Mouse (Mus musculus) fibroblast of lung, adult 2 months (primary cell): ENCODE measurements around the gene Rpl29.

Source experiments
- DNase-seq: peaks from one replicate; pipeline ENCODE4 v3.0.0-alpha.2; 2011; ENCODE audit warnings: low read depth

Gene Rpl29

DNA sequence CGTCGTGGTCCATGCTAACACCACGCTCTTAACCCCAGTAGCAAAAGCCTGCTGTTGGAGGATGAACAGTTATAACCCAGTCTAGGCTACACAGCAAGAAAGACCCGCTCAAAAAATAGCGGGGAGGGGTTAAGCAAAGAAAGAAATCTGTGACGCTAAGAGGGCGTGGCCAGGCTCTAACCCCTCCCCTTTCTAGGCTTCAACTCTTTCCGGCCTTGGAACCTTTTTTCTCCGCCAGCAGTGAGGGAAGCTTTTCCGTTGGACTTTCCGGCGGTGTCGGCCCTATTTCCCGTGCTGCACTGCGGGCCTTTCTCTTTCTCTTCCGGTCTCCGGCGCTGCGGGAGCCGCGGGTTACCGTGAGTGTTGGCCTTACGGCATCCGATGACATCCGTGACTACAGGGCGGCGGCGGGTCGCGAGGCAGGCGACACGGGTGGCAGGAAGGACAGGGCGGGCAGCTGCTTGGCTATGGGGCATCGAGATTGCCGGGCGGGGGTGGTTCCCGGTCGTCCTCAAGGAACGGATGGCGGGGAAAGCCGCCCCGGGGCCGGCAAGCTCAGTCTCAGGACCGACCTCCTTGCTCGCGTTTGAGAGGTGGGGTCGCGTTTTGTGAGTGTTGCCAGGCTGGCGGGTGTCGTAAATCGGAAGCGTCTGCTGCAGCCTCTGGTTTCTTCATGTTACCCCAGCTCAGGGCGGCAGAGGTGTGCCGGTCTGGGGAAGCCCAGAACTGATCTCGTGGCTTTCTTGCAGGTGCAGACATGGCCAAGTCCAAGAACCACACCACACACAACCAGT, at the start of gene Rpl29:
Gene Rpl29, plus strand, starts transcription at position 234 of the 794 bp plus-strand sequence.
- DNase-seq: peak; percentile 86

DNA sequence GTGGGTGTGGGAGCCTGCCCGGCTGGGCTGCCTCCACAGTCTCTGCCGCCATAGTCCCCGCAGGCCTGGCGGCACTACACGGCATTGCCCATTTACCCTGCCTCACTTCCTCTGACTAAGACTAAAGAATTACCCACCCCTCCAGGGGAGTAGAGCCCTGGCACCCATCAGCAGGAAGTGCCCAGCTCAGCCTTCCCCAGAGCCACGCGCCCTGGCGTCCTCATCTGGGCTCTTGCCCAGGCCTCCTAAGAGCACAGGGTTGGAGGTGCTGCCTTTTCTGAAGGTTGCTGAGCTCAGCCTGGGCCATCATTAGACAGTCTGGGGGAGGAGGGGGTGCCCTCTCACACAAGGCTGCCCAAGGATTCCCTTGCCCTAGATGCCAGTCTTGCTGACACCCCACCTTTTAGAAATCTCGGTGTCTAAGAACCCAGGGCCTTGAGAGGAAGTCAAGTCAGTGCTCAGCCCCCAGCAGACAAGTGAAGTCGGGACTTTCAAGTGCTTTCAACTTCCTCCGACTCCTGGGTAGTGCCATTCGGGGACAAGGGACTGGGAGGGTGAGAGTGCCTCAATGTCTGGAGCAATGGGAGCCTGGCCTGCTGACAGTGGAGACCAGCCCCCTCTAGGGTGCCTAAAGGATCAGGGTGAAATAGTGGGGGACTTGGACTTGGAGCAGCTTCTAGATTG, 42.9 kb upstream of the Rpl29 start:
- DNase-seq: no peak

DNA sequence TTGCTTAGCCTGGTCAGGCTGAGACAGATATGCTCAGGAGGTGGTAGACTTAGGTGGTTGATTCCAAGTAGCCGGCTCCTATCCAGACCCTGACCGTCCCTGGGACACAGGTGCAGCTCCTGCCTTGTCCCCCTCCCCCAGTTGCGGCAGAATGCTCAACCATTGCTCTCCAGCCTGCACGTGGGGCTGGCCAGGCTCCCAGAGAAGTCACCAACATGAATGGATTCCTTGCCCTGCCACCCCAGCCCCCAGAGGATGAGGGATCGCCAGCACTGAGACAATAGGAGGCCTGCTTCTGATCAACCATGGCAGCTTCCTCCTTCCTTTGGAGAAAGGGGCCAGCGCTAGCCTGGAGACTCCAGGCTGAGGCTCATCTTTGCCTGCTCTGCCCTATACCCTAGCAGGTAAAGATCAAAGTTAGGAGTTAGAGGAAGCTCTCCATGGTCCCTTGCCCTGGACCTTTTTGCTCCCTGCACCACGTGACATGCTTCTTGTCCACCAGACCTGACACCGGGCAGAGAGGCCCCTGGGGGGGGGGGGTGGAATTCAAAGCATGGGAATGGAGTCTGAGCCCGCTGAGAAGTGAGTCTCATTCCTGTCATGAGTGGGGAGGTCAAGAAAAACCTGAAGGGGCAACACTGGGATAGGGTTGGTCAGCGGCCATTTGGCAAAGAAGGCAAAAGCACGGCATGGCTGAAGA, 36.3 kb upstream of the Rpl29 start:
- DNase-seq: no peak

DNA sequence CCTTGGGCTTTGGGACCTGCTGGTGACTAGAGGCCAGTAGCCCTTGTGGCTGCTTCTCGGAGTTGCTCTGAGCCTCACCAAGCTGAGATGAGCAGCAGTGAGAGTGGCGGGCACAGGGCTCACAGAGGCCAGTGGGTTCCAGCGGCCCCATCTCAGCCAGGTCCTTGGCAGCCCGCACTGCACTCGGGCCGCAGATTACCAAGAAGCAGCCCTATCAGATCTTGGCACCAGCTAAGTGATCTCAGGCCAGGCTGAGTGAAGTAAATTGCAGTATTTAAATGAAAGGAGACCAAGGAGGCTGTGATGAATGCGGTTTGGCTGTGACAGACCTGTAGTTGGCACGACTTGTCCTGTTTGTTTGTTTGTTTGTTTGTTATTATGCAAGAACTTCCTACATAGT, 35.7 kb upstream of the Rpl29 start:
- no peak for DNase-seq

DNA sequence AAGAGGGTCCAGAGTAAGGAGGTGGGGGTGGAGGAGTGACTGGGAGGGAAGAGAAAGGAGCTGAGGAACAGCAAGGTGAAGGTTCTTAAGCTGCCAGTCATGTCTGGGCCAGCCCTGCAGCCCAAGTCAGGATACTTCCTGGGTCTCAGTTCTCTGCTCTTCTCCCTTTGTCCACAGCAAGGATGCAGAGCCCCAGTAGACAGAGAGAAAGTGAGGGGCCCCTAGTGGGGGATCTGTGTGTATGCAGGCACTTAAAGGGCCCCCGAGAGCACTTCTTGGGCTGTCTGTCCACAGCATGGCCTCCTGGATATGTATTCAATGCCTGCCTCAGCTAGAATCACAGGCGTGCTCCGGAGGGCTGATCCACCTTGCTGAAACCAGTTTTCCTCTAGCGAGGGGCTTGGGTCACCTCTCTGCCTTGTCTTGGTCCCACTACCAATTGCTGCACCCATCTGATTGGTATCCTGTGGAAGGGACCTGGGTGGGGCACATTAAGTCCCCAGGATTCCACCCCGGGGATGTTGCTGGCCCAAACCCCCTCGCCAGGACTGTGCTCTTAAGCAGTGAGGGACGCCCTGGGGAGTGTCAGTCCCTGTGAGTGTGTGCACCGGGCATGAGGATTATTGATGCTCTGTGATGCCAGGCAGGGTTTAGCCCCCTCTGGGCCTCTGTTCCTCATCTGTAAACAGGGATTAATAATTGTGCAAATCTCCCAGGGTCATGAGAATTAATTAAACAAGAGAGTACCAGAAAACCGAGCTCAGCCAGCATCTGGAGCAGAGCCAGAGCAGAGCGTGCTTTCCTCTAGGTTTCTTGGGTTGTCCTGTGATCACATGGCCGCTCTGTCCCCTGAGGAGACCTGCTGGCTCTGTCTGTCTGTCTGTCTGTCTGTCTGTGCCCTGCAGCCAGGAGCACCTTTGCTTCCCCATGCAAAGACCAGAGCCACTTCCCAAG, 34.3 kb upstream of the Rpl29 start:
- no peak for DNase-seq

DNA sequence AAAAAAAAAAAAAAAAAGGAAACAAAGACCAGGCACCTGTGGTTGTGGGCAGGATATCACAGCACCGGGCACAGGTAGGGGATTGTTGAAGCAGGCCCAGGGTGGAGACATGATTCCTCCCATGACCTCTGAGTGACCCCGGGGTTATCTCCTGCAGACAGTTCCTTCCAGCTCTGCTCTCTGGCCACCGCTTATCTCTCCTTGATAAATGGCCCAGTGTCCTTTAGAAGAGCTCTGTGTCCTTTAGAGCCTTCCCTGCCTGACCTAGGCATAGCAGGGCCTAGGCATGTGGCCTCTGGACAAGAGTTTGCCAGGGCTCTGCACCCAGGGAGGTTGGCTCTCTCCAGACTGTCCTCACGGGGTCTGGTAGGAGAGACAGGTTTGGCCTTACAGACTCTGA, 31.5 kb upstream of the Rpl29 start:
- DNase-seq: no peak

DNA sequence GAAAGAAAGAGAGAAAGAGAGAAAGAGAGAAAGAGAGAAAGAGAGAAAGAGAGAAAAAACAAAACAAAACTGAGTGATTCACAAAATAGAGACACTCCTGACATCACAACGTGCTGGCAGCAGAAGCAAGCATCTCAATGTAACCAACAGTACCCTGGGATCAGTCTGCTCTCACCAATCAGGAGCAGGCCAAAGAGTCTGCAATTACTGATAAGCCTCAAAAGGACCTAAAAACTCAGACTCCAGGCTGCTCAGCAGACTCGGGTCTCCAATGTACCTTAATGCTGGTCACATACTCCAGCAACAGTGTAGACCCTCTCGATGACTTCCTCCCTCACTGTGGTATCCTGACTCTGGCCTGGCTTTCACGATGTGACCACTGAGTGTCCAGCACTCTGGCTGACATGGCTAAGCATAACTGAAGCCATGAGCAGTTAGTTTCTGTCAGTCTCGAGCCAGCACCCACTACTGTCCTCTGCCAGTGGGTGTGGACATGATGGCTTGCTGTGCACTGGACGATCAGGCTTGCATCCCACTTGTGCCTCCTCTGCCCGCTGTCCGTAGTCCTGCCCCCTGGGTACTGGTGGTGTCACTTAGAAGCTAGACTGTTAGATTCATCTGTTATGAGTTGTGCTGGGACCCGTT, 30.5 kb upstream of the Rpl29 start:
- DNase-seq: no peak

DNA sequence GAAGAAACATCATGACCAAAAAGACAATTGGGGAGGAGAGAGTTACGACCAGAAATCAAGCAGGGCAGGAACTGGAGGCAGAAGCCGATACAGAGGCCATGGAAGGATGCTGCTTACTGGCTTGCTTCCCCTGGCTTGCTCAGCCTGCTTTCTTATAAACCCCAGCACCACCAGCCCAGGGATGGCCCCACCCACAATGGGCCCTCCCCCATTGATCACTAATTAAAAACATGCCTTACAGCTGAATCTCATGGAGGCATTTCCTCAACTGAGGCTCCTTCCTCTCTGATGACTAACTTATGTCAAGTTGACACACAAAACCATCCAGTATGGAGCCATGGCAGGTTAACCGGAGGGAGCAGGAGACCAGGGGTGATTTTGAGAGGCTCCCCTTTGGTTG, 29.4 kb upstream of the Rpl29 start:
- DNase-seq: no peak

DNA sequence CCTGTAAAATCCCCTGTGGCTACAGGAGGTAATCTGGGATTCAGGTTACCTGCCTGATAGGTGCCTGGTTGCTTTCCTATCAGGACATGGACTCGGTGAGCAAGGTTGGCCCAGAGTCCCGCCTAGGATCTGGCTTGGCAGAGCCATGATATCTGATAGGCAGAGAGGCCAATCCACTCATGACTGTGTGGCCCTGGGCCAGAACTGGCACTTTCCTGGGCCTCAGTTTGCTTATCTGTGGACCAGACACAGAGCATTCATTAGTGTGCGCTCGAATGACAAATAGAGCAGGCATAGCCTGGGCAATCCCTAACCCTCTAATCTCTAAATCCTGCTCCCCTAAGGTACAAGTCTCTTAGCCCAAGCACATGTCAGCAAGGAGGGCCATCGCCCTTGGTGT, 27.1 kb upstream of the Rpl29 start:
- no peak for DNase-seq

DNA sequence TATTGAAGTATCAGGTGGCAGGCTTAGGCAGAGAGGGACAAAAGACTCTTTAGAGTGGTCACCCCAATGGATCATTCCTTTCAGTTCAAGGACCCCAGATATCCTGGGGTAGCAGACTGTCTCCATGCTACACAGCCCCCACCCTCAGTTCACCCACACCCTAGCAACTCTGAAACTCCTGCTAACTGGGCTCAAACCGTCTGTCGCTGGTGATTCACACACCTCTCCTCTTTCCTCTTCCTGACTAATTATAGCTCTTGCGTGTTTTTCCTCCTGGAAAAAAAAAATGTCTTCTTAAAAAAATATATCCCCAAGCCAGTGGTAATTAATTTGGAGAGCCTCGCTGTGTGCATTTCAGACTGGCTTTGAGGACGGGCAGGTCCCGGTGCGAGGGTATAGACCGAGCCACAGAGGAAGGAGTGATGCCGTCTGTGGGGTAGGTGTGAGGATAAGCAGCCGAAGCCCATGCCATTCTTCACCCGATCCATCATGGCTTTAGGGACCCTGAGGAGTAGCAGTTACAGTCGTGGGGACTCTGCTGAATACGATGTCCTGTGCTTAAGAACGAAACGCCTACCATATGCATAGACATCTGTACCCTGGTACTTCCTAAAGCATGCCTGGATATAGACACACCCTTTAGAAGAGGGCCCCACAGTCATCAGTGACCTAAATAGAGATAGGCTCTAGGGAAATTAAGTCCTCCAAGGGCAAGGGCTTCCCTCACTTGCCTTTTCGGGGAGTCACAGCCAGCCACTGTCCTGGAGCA, 26.5 kb upstream of the Rpl29 start:
- no peak for DNase-seq

DNA sequence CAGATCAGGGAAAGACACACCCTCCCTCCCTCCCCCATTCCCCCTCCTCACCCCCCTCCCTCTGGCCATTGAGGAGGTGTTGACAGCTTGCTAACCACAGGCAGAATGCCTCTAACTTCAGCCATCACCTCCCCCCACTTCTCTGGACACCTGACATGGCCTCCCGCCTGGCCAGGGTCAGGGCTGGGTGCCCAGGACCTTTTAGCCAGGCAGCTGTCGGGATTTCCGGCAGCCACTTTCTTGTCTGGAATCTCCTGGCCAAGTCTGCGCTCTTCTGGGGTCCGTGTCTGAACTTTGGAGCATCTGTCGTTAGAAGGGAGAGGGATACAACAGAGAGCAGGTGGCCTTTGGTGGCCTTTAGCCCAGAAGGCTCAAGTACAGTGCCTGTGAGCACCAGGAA, 24.0 kb upstream of the Rpl29 start:
- peak; percentile 59 for DNase-seq

DNA sequence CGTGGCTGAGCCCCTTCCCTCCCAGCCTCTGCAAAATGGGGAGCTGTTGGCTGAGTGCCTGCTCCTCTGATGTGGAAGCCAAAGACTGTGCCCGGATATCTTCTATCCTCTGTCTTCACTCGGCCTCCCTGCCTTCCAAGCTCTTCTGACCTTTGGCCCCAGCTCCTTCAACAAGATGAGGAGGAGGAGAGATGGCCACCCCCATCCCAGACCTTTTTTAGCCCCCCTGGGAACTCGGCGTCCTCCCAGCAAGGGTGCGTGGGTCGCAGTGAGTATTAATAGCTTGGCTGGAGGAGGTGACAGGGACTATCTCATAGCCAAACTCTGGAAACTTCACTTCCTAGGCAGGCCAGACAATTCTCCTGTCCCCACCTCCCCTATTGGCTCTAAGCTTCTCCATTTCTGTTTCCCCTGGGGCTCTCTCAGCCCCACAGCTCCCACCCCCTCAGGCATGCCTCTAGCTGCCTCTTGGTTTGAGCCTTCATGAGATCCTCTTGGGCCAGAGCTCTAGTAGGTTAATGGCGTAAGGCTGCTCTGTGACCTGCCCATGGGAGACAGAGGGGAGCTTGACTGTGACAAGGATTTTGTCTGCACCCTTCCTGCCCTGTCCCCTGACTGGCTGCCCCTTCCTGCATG, 22.7 kb upstream of the Rpl29 start:
- no peak for DNase-seq

DNA sequence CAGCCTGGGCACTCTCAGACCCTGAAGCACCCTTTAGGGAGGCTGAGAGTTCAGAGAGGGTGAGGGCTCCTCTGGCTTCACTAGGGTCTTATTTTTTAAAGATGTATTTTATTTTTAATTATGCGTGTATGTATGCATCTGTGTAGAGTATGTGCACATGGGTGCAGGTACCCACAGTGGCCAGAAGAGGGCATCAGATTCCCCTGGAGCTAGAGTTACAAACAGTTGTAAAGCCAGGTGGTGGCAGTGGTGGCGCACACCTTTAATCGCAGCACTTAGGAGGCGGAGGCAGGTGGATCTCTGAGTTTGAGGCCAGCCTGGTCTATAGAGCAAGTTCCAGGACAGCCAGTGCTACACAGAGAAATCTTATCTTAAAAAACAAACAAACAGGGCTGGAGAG, 20.2 kb upstream of the Rpl29 start:
- DNase-seq: no peak

DNA sequence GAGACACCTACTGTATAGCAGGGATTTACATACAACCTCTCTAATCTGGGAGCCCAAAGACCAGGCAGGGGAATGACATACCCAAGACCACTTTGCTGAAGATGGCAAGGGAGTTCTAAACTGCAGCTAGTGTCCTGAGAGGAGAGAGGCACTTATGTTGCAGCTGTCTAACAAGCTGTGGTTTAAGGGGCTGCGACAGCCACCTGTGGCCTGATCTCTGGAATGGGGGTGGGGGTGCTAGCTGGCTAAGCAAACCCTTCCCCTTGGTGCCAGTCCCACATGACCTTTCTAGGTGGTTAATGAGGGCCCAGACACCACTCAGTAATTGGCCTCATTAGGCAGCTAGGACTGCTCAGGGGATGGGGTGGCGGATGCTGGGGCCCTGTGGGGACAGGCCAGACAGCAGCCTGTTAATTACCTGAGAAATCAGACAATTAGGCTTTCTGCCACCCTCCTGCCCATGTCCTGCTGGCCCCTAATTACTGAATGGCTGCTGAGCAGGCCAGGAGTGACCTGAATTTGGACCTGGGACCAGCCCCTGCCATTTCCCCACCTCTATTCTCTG, 19.1 kb upstream of the Rpl29 start:
- no peak for DNase-seq

DNA sequence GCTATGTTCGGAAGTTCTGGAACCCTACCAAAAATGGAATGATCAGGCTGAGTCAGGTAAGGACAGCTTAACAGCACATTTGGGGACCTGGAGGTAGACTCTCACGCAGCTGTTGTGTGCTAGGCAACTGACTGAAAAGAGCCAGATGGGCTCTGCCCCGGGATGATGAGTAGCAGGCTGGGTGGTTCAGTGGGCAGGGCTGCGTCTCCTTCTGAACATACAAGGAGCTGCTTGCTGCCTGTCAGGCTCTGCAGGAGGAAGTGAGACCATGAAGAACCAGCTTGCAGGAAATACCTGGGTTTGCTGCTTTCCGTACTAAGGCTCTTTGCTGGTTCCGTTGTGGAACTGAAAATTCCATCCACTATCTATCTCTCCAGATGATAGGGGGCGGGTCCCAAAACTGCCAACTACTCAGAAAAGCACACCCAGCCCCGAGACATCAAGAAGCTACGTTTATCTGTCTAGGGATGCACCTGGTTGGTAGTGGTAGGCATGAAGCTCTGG, 18.1 kb upstream of the Rpl29 start:
- no peak for DNase-seq

DNA sequence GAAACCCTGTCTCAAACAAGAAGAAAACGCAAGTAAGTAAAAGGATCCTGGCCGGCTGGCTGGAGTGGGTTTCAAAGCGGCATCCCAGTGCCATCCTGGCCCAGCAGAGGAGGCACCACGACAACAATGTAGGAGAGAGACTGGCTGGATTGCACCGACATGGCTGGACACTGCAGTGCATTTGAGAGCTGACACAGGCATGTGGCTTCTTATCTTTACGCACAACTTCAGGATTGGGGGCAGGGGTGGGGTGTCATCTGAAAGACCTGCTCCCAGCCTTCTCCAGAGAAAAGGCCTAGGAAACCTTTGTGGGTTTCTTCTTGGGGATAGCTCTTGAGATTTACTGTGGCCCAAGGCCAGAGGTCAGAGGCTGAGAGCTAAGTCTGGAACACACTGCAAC, 17.5 kb upstream of the Rpl29 start:
- no peak for DNase-seq

DNA sequence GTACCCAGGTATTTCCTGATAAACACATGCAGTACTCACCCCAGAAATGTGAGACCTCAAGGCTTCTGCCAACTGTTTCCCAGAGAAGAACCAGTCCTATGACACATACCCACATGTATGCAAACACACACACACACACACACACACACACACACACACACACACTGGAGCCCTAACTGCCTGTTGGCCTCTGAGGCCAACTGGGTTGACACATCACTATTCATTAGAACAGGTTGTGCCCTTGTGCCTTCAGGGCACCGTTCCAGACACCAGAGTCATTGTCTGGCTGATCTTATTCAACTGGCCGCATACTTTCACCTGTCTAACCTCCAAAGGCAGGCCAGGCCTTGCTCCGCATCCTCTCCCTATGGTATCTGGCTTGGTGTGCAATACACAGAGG, 17.0 kb upstream of the Rpl29 start:
- no peak for DNase-seq

DNA sequence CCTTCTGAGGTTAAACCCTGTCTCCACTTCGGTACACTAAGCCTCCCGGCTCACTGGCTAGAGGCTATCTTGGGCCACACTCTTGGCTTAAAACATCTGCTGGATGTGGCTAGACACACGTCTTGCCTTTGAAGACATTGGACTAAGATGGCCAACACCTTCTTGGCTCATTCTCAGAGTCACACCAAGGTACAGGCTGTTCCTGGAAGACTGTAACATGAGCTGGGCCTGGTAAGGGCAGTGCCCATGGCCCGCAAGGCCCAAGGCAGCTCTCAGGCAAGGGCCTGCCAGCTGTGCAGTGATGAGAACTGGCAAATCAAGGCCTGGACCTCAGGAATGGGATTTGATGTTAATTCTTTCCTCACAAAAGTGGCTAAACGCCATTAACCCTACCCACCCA, 15.6 kb upstream of the Rpl29 start:
- DNase-seq: no peak

DNA sequence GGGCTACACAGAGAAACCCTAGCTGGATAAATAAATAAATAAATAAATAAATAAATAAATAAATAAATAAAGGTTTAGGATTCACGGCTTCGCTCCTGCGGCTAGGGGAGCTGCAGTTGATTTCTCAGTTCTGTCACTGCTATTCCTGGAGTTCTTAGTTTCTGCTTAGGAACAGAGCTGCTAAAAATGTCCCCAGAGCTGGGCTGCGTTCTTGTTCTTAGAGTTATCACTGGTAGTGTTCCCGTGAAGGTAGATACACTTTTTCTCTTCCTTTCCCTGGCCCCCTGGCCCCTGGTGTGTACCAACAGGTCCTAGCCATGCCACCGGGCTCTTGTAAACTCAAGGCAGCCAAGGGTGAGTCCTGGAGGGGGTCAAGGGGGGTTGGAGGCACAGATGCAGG, 12.4 kb upstream of the Rpl29 start:
- DNase-seq: no peak
